Mouse (Mus musculus) right cerebral cortex, postnatal 36 days (tissue): ENCODE results near the gene Mtnr1a.
A peak's percentile ranks its signal among the peaks of the same experiment; 100 is the strongest.
"Not testable (repeated sequence)": the region's sequence is repeated elsewhere in the genome, so short reads cannot be mapped to it uniquely, and the experiment has no call there.

Experiments used
- DNase-seq, 2 experiments: peaks; one replicate each; pipeline ENCODE4 v3.0.0; 2022; ENCODE audit warnings: low spot score in 2 of 2, mixed read lengths in 1 of 2

The Mtnr1a gene

GRCm38 (mm10) chr8:45068759-45069386, at the start of gene Mtnr1a:
TSS of gene Mtnr1a (plus strand) at chr8:45069137.
- DNase-seq, result peak; percentile 71 to 82

GRCm38 (mm10) chr8:45019241-45019640, 49.7 kb upstream of the Mtnr1a start:
- no peak for DNase-seq

- no peak for DNase-seq
Measured at GRCm38 (mm10) chr8:45021171-45021570, 47.8 kb upstream of the Mtnr1a start.

GRCm38 (mm10) chr8:45021911-45022665, 46.8 kb upstream of the Mtnr1a start:
- DNase-seq, result peak; percentile 57 to 78

- DNase-seq, result no peak
Measured at GRCm38 (mm10) chr8:45028081-45028497, 40.8 kb upstream of the Mtnr1a start.

GRCm38 (mm10) chr8:45038350-45038749, 30.6 kb upstream of the Mtnr1a start:
- no peak for DNase-seq

DNA sequence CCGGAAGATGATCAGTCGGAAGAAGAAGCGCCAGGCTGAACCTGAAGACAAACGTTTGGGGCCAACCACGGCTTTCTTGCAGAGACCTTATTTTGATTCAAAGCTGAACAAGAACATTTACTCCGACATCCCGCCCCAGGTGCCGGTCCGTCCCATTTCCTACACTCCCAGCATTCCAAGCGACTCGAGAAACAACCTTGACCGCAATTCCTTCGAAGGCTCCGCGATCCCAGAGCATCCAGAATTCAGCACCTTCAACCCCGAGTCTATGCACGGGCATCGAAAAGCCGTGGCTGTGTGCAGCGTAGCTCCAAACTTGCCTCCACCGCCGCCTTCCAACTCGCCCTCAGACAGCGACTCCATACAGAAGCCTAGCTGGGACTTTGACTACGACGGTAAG, 24.8 kb upstream of the Mtnr1a start:
- no peak for DNase-seq

DNA sequence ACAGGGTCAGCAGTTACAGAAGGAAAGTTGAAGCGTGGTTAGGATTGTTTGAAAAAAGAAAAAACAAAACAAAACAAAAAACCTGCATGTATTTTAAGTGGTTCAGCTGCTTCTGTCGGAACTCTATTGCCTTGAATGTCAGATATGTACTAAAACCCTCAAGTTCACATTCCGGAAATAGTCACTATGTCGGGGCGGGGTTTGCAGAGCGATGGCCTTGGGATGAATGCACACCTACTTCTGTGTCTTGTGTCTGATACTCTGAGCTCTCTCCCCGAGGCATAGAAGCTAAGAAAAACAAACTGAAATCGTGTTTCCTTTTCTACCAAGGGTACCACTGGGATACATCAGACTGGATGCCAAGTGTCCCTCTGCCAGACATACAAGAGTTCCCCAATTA, 18.5 kb upstream of the Mtnr1a start:
- no peak for DNase-seq

- no peak for DNase-seq
Measured at GRCm38 (mm10) chr8:45051236-45051635, 17.7 kb upstream of the Mtnr1a start.

GRCm38 (mm10) chr8:45052205-45052604, 16.7 kb upstream of the Mtnr1a start:
- DNase-seq, result no peak

- DNase-seq, result no peak
Measured at GRCm38 (mm10) chr8:45052618-45053017, 16.3 kb upstream of the Mtnr1a start.

GRCm38 (mm10) chr8:45055500-45055899, 13.4 kb upstream of the Mtnr1a start:
- no peak for DNase-seq

GRCm38 (mm10) chr8:45056810-45057209, 12.1 kb upstream of the Mtnr1a start:
- DNase-seq, result no peak

GRCm38 (mm10) chr8:45060083-45060482, 8.9 kb upstream of the Mtnr1a start:
- DNase-seq, result no peak

- DNase-seq, result no peak
Measured at GRCm38 (mm10) chr8:45062311-45062710, 6.6 kb upstream of the Mtnr1a start.

DNA sequence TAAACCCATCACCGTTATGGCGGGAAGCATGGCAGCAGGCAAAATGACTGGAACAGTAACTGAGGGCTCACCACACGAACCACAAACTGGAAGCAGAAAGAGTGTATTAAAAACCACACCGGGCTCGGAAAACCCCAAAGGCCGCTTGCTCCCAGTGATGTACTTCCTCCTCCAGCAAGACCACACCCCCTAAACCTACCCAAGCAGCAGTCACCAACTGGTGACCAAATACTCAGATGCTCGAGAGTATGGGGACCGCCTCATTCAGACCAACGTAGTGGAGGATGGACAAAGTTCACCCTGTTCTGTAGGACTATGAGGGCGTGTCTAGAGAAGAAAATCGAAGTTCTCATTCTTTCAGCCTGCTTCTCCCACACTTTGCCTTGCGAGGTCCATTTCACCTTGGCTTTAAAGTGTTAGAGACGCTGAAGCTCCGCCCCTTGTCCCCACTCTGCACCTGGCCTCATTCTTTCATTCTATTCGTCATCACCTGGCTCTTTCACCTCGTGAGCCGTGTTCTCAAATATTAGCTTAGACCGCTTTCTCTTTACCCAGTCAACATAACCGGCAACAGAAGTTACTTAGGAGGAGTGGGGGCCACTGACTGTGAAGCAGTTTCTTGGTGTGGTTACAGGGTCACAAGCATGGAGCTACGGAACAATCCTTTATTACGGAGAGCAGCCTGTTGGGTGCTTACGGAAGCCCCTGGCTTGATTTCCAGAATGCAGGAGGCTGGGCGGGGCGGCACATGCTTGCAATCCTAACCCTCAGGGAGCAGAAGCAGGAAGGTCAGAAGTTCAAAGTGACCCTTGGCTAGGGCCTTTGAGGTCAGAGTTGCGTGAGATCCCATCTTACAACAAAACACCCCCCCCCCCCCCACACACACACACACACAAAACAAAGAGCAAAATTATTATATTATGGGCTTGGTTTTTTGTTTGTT, 5.7 kb upstream of the Mtnr1a start:
- no peak for DNase-seq

GRCm38 (mm10) chr8:45064197-45064869, 4.6 kb upstream of the Mtnr1a start:
- no peak for DNase-seq

DNA sequence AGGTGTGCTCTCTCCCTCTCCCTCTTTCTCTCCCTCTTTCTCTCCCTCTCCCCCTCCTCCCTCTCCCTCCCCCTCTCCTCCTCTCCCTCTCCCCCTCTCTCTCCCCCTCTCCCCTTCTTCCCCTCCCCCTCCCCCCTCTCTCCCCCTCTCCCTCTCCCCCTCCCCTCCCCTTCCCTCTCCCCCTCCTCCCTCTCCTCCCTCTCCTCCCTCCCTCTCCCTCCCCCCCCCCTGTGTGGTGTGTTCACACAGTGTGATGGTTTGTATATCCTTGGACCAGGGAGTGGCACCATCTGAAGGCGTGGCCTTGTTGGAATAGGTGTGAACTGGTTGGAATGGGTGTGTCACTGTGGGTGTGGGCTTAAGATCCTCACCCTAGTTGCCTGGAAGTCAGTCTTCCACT, 3.5 kb upstream of the Mtnr1a start:
- DNase-seq, result not testable (repeated sequence)

GRCm38 (mm10) chr8:45070949-45071348, 2.0 kb downstream of the Mtnr1a start:
- DNase-seq, result no peak

DNA sequence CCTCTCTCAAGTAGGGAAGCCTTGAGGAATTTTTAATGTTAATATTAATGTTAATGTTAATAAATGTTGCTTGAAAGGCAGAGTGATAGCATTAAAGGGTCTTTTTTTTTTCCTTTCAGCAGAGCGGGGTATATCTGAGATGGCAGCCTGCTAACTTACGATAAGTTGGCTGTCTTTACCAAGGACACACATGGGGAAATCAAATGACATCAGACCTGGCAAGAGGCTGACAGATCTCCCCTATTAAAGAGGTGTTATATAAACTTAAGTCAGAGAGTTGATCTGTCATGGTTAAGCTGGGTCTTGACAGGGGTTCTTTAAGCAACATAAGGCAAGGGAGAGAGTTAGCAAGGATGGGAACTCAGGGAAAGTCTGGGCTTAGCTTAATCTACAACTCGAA, 11.9 kb downstream of the Mtnr1a start:
- no peak for DNase-seq

GRCm38 (mm10) chr8:45093599-45093998, 24.7 kb downstream of the Mtnr1a start:
- no peak for DNase-seq
